Mouse (Mus musculus): ENCODE results near the gene Tmem232.

DNA sequence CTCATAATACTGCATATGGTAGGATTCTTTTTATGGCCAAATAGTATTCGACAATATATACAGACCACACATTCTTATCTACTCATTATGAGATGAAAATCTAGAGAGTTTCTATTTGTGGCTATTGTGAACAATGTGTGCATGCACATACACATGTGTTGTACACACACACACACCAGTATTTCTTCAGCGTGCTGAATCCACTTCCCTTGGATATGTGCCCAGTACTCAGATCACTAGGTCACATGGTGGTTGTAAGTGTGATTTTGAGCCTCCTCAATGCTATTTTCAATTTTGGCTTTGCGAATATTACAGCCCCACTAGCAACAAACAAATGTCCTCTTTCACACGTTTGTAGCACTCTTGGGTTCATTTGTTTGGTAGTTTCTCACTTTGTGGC is 200.6 kb downstream of the Tmem232 start:
- no peak for TF ChIP-seq POLR2A (IDR thresholded peaks at IDR 0.05; ENCODE audit: low read depth, low read length)
- no peak for TF ChIP-seq CTCF (IDR thresholded peaks at IDR 0.05; ENCODE audit: extremely low read depth, insufficient read length, insufficient replicate concordance, low read depth, low read length)

All from small intestine, adult 2 months (tissue).